Mouse (Mus musculus): ENCODE data around the gene Cntd1.

DNA sequence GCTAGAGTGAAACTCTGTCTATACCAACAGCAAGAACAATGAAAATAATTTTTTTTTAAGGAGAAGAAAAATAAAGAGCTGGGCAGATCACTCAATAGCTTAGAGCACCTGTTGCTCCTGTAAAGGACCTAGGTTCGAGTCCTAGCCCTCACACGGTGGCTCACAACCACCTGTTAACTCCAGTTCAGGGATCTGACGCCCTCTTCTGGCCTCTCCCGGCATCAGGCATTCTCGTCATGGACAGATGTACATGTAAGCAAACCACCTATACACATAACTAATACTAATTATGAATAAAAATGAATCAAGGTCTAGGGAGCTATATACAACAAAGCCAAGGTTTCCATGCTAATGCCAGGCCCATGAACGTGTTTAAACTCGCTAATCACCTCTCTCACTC is 22.1 kb downstream of the Cntd1 start:
- TF ChIP-seq MAX (IDR thresholded peaks at IDR 0.05) (no peak), MYOG (IDR thresholded peaks at IDR 0.05; ENCODE audit: control insufficient read depth, extremely low read depth, insufficient read length) (no peak), CTCF (IDR thresholded peaks at IDR 0.05; ENCODE audit: control insufficient read depth, insufficient read depth, insufficient read length) (no peak)

All from C2C12 (cell line).